Mouse (Mus musculus): ENCODE measurements around the gene Capza1. TPM values are rescaled to one million over a fixed set of nuclear protein-coding genes. Genes with fewer than 3 reads are reported as not detected.
A peak's percentile ranks its signal among the peaks of the same experiment; 100 is the strongest.

Gene Capza1
- total and polyA plus RNA-seq, 3 experiments = 60.2 to 141 (median 135) TPM

DNA sequence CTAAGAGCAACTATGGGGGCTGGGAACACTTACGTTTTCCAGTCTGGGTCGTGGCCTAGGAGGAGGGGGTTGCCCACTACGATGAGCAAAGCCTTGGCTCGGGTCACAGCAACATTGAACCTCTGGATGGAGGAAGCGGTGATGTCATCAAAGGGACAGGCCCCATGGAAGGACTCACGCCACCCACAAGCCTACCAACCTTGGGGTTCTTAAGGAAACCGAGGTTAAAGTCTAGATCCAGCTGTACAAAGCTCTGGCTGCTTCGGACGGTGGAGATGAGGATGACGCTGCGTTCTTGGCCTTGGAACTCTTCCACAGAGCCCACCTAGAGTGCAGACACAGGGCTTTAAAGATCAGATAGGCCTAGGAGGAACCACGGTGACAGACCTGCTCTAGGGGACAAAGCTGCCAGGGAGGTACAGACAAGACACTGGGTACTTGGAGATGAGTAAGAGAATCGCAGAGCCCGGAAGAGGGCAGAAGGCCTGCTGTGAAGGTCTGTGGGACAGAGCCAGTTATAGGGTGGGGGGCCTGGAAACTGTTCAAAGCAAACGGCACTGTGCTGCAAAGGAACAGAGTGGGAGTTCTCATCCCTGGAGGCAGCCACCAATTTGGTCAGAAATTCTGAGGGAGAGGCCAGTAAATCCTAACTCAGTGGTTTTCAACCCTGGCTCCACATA is 68.5 kb downstream of the Capza1 start:
- Histone ChIP-seq H3K27me3 (ENCODE audit: control insufficient read depth in 1 of 2, insufficient read depth in 2 of 2, low read length in 2 of 2) (no peaks in the 10 kb centered on the region), H3K36me3 (ENCODE audit: control insufficient read depth in 1 of 2, insufficient read depth in 2 of 2, low read length in 2 of 2) (peaks cover 0 to 13% of the 10 kb centered on the region in 2 experiments; a peak in 3 of 4 replicates), H3K27ac (ENCODE audit: control insufficient read depth, low read depth, low read length) (no peak overlapping the region), H3K9me3 (replicated peaks; ENCODE audit: insufficient read depth, low read length) (no peaks in the 10 kb centered on the region), H3K4me1 (ENCODE audit: control insufficient read depth in 1 of 2, insufficient read depth in 2 of 2, low read length in 2 of 2) (peaks cover 4 to 11% of the 10 kb centered on the region in 2 experiments), H3K9ac (ENCODE audit: control insufficient read depth, low read depth, low read length, poor library complexity, severe bottlenecking) (no peak overlapping the region), H3K4me3 (ENCODE audit: control insufficient read depth in 1 of 2, insufficient read depth in 1 of 2, low read depth in 2 of 2, low read length in 2 of 2) (no peak overlapping the region), H3K79me2 (ENCODE audit: control insufficient read depth, insufficient read depth, low read length, poor library complexity) (no peaks in the 10 kb centered on the region)
- no peak for TF ChIP-seq CTCF (IDR thresholded peaks at IDR 0.05 in 2 of 3, conservative IDR thresholded peaks at IDR 0.05 in 1 of 3; ENCODE audit: control insufficient read depth in 1 of 3, insufficient read depth in 1 of 3, low read depth in 2 of 3, low read length in 3 of 3, poor library complexity in 1 of 3, severe bottlenecking in 1 of 3)
- TF ChIP-seq RCOR1 (IDR thresholded peaks at IDR 0.05; ENCODE audit: low read depth, low read length) = no peak
- no peak for TF ChIP-seq BHLHE40 (IDR thresholded peaks at IDR 0.05; ENCODE audit: borderline replicate concordance, low read depth, low read length)
- no peak for TF ChIP-seq ETS1 (IDR thresholded peaks at IDR 0.05; ENCODE audit: low read depth, low read length)
- no peak for TF ChIP-seq RAD21 (IDR thresholded peaks at IDR 0.05; ENCODE audit: low read depth, low read length)
- no peak for TF ChIP-seq GABPA (IDR thresholded peaks at IDR 0.05; ENCODE audit: low read depth, low read length)
- no peak for TF ChIP-seq UBTF (IDR thresholded peaks at IDR 0.05; ENCODE audit: borderline replicate concordance, insufficient read depth, low read depth, low read length)
- no peak for TF ChIP-seq E2F4 (IDR thresholded peaks at IDR 0.05; ENCODE audit: borderline replicate concordance, low read depth, low read length)
- no peak for TF ChIP-seq NELFE (IDR thresholded peaks at IDR 0.05; ENCODE audit: low read depth, low read length)
- no peak for TF ChIP-seq POLR2AphosphoS5 (IDR thresholded peaks at IDR 0.05; ENCODE audit: borderline replicate concordance, low read depth, low read length)
- TF ChIP-seq CHD1 (IDR thresholded peaks at IDR 0.05; ENCODE audit: low read depth, low read length) = no peak
- TF ChIP-seq MXI1 (IDR thresholded peaks at IDR 0.05; ENCODE audit: low read depth, low read length) = no peak
- TF ChIP-seq SMC3 (IDR thresholded peaks at IDR 0.05; ENCODE audit: low read depth, low read length) = no peak
- TF ChIP-seq ZMIZ1 (IDR thresholded peaks at IDR 0.05; ENCODE audit: low read depth, low read length) = no peak
- TF ChIP-seq CHD2 (IDR thresholded peaks at IDR 0.05; ENCODE audit: low read length) = no peak
- no peak for TF ChIP-seq ZNF384 (IDR thresholded peaks at IDR 0.05; ENCODE audit: low read depth, low read length)
- DNase-seq (ENCODE audit: low read depth, low spot score) = peak; percentile 22

DNA sequence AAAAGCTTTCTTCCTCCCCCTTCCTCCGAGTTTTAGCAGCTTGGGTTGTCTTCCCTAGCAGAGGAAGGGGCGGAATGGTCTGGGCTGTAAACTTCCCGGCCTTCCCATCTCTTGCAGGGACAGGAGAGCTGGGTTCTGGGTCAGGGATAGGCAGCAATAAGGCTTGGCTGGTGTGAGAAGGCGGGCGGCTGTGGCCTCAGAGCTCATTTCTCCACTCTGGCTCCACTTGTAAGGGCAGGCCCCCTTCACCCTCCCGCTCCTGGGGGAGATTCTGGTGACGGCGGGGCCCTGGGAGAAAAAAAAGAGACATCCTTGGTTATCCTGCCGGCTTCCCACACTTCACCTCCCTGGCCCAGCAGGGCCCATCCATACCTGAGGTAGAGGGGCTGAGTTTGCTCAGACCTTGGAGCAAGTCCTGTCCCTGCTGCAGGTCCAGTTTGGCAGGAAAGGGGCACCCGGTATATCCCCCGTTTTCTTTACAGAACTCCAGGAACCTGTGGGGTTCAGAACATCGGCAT is 69.3 kb downstream of the Capza1 start:
- no peak for TF ChIP-seq JUND (IDR thresholded peaks at IDR 0.05; ENCODE audit: low read depth, low read length)
- TF ChIP-seq TAL1 (IDR thresholded peaks at IDR 0.05; ENCODE audit: low read length) = no peak
- TF ChIP-seq TCF12 (IDR thresholded peaks at IDR 0.05; ENCODE audit: low read depth, low read length) = no peak
- no peak for TF ChIP-seq ZMIZ1 (IDR thresholded peaks at IDR 0.05; ENCODE audit: low read depth, low read length)
- no peak for TF ChIP-seq MAZ (IDR thresholded peaks at IDR 0.05; ENCODE audit: low read depth, low read length)
- no peaks in the 10 kb centered on the region for H3K27me3 ChIP-seq (ENCODE audit: control insufficient read depth in 1 of 2, insufficient read depth in 2 of 2, low read length in 2 of 2)
- no peak overlapping the region for H3K9ac ChIP-seq (ENCODE audit: control insufficient read depth, low read depth, low read length, poor library complexity, severe bottlenecking)
- H3K27ac ChIP-seq (ENCODE audit: control insufficient read depth, low read depth, low read length) = no peak overlapping the region
- no peak for DNase-seq (ENCODE audit: low read depth, low spot score)
- no peak overlapping the region for H3K4me3 ChIP-seq (ENCODE audit: control insufficient read depth in 1 of 2, insufficient read depth in 1 of 2, low read depth in 2 of 2, low read length in 2 of 2)
- no peaks in the 10 kb centered on the region for H3K79me2 ChIP-seq (ENCODE audit: control insufficient read depth, insufficient read depth, low read length, poor library complexity)
- peaks cover 4 to 11% of the 10 kb centered on the region in 2 experiments for H3K4me1 ChIP-seq (ENCODE audit: control insufficient read depth in 1 of 2, insufficient read depth in 2 of 2, low read length in 2 of 2)
- peaks cover 0 to 13% of the 10 kb centered on the region in 2 experiments; a peak in 3 of 4 replicates for H3K36me3 ChIP-seq (ENCODE audit: control insufficient read depth in 1 of 2, insufficient read depth in 2 of 2, low read length in 2 of 2)
- no peaks in the 10 kb centered on the region for H3K9me3 ChIP-seq (replicated peaks; ENCODE audit: insufficient read depth, low read length)

Data from MEL (cell line).